Mouse (Mus musculus) small intestine, adult 2 months (tissue): ENCODE data around the gene Dab1. TPM values are rescaled to one million over a fixed set of nuclear protein-coding genes. Genes with fewer than 3 reads are reported as not detected.

ENCODE experiments used
- H3K27ac ChIP-seq: fragments of 200-500 bp; 2 replicates; pipeline ENCODE4 v1.5.1; 2012; ENCODE audit warnings: low read depth, low read length, control low read depth, inconsistent platforms; ENCODE audit not compliant: insufficient read depth
- H3K27me3 ChIP-seq: fragments of 200-500 bp; 2 replicates; pipeline ENCODE4 v1.6.1; 2012; ENCODE audit warnings: mild to moderate bottlenecking, moderate library complexity, low read length, inconsistent platforms; ENCODE audit not compliant: control insufficient read depth, insufficient read depth
- H3K36me3 ChIP-seq: fragments of 200-500 bp; 2 replicates; pipeline ENCODE4 v1.6.1; 2012; ENCODE audit warnings: mild to moderate bottlenecking, low read length, control low read depth, inconsistent platforms; ENCODE audit not compliant: control insufficient read depth, insufficient read depth
- H3K4me1 ChIP-seq: fragments of 200-500 bp; 2 replicates; pipeline ENCODE4 v1.6.1; 2012; ENCODE audit warnings: low read length, inconsistent platforms, mixed read lengths; ENCODE audit not compliant: control insufficient read depth, insufficient read depth, insufficient read length
- H3K4me3 ChIP-seq: fragments of 200-500 bp; 2 replicates; pipeline ENCODE4 v1.5.1; 2012; ENCODE audit warnings: low read depth, mild to moderate bottlenecking, control low read depth, inconsistent platforms, low read length, moderate library complexity
- CTCF ChIP-seq: fragments of 200-500 bp; IDR thresholded peaks from 2 replicates; pipeline ENCODE4 v1.5.1; 2012; ENCODE audit warnings: low read depth, mild to moderate bottlenecking, control low read depth, inconsistent platforms, low read length, moderate library complexity, mixed read lengths; ENCODE audit not compliant: insufficient replicate concordance, insufficient read length; ENCODE audit errors: extremely low read depth
- POLR2A ChIP-seq: fragments of 200-500 bp; IDR thresholded peaks from 2 replicates; pipeline ENCODE4 v1.6.1; 2012; ENCODE audit warnings: low read depth, mild to moderate bottlenecking, control low read depth, inconsistent platforms, low read length, moderate library complexity
- WGBS: fragments of 180-500 bp; shearing (Covaris S2); methylation state at CpG from one replicate; pipeline ENCODE4 v1.1.7; 2018; 5-methylcytosine and 5-hydroxymethylcytosine counted together
- polyA plus RNA-seq: library from polyadenylated mRNA; depleted of rRNA; stranded (reverse); fragments of >200 nt; gene quantifications from 2 replicates; pipeline ENCODE4 v1.2.3, GENCODE M21; 2012

The Dab1 gene
- polyA plus RNA-seq, 1 experiment = 57.9 TPM

GRCm38 (mm10) chr4:104047966-104048804, 429.0 kb downstream of the Dab1 start:
- no peaks in the 10 kb centered on the region for H3K27me3 ChIP-seq
- no peak overlapping the region for H3K27ac ChIP-seq
- WGBS = 47% methylated on average over 7 of the region's 7 CpGs
- H3K4me1 ChIP-seq = no peaks in the 10 kb centered on the region
- H3K4me3 ChIP-seq = no peak overlapping the region
- TF ChIP-seq CTCF = no peak
- TF ChIP-seq POLR2A = no peak
- no peaks in the 10 kb centered on the region for H3K36me3 ChIP-seq

GRCm38 (mm10) chr4:104057116-104057515, 438.0 kb downstream of the Dab1 start:
- TF ChIP-seq CTCF (no peak), POLR2A (no peak)
- H3K4me3 ChIP-seq = no peak overlapping the region
- H3K27me3 ChIP-seq = no peaks in the 10 kb centered on the region
- H3K4me1 ChIP-seq = no peaks in the 10 kb centered on the region
- H3K27ac ChIP-seq = no peak overlapping the region
- no peaks in the 10 kb centered on the region for H3K36me3 ChIP-seq

- Histone ChIP-seq H3K27me3 (no peaks in the 10 kb centered on the region), H3K27ac (no peak overlapping the region), H3K4me3 (no peak overlapping the region), H3K4me1 (no peaks in the 10 kb centered on the region), H3K36me3 (no peaks in the 10 kb centered on the region)
- WGBS = 67% methylated on average over 4 of the region's 4 CpGs
- no peak for TF ChIP-seq POLR2A
- no peak for TF ChIP-seq CTCF
Observed at GRCm38 (mm10) chr4:104059569-104059968, 440.4 kb downstream of the Dab1 start.

- no peak for TF ChIP-seq CTCF
- 89% methylated on average over 4 of the region's 4 CpGs for WGBS
- Histone ChIP-seq H3K4me3 (no peak overlapping the region), H3K27me3 (no peaks in the 10 kb centered on the region), H3K36me3 (no peaks in the 10 kb centered on the region), H3K27ac (no peak overlapping the region), H3K4me1 (no peaks in the 10 kb centered on the region)
Observed at GRCm38 (mm10) chr4:104062356-104062755, 443.2 kb downstream of the Dab1 start.

- Histone ChIP-seq H3K36me3 (no peaks in the 10 kb centered on the region), H3K27me3 (no peaks in the 10 kb centered on the region), H3K4me3 (no peak overlapping the region), H3K27ac (no peak overlapping the region), H3K4me1 (no peaks in the 10 kb centered on the region)
- TF ChIP-seq CTCF (no peak), POLR2A (no peak)
- 79% methylated on average over 5 of the region's 5 CpGs for WGBS
Observed at GRCm38 (mm10) chr4:104066901-104067300, 447.7 kb downstream of the Dab1 start.

GRCm38 (mm10) chr4:104067748-104068147, 448.6 kb downstream of the Dab1 start:
- Histone ChIP-seq H3K4me3 (no peak overlapping the region), H3K4me1 (no peaks in the 10 kb centered on the region), H3K27ac (no peak overlapping the region), H3K27me3 (no peaks in the 10 kb centered on the region), H3K36me3 (no peaks in the 10 kb centered on the region)
- 56% methylated on average over 3 of the region's 3 CpGs for WGBS
- TF ChIP-seq POLR2A = no peak
- TF ChIP-seq CTCF = no peak

GRCm38 (mm10) chr4:104071296-104071695, 452.1 kb downstream of the Dab1 start:
- Histone ChIP-seq H3K4me3 (no peak overlapping the region), H3K4me1 (no peaks in the 10 kb centered on the region), H3K36me3 (no peaks in the 10 kb centered on the region), H3K27me3 (no peaks in the 10 kb centered on the region), H3K27ac (no peak overlapping the region)
- WGBS = 65% methylated on average over 10 of the region's 10 CpGs
- TF ChIP-seq POLR2A = no peak
- no peak for TF ChIP-seq CTCF
